Mouse (Mus musculus): ENCODE measurements at regions not wholly inside any gene's neighbourhood (a gene's known extent, or its start where the extent isn't known, plus 50 kb on each side); places are given as distances from the start of the nearest gene placed in this dataset.

- H3K4me2 ChIP-seq = no peak overlapping the region
- H3K4me3 ChIP-seq = no peak overlapping the region
- 86% methylated on average over 4 of the region's 4 CpGs for WGBS
- H3K4me1 ChIP-seq = no peaks in the 10 kb centered on the region
- ATAC-seq (replicated peaks) = no peak
- H3K9ac ChIP-seq = no peak overlapping the region
- no peaks in the 10 kb centered on the region for H3K36me3 ChIP-seq (replicated peaks)
- no peaks in the 10 kb centered on the region for H3K9me3 ChIP-seq
- H3K27me3 ChIP-seq (replicated peaks) = no peaks in the 10 kb centered on the region
- no peak overlapping the region for H3K27ac ChIP-seq
Measured at GRCm38 (mm10) chr11:90088473-90088872, 58.3 kb downstream of the Tmem100 start.

GRCm38 (mm10) chr11:90094052-90094451 is 63.9 kb downstream of the Tmem100 start:
- Histone ChIP-seq H3K9ac (no peak overlapping the region), H3K4me3 (no peak overlapping the region), H3K4me1 (no peaks in the 10 kb centered on the region), H3K9me3 (no peaks in the 10 kb centered on the region), H3K4me2 (no peak overlapping the region), H3K27me3 (replicated peaks) (no peaks in the 10 kb centered on the region), H3K27ac (no peak overlapping the region), H3K36me3 (replicated peaks) (no peaks in the 10 kb centered on the region)
- no peak for ATAC-seq (replicated peaks)
- WGBS = 85% methylated on average over 7 of the region's 7 CpGs

GRCm38 (mm10) chr11:90094700-90095355 is 64.7 kb downstream of the Tmem100 start:
- WGBS = 84% methylated on average over 7 of the region's 7 CpGs
- no peak overlapping the region for H3K27ac ChIP-seq
- no peaks in the 10 kb centered on the region for H3K9me3 ChIP-seq
- H3K27me3 ChIP-seq (replicated peaks) = no peaks in the 10 kb centered on the region
- H3K4me3 ChIP-seq = no peak overlapping the region
- ATAC-seq (replicated peaks) = no peak
- H3K4me2 ChIP-seq = no peak overlapping the region
- H3K36me3 ChIP-seq (replicated peaks) = no peaks in the 10 kb centered on the region
- no peak overlapping the region for H3K9ac ChIP-seq
- H3K4me1 ChIP-seq = no peaks in the 10 kb centered on the region

- no peak overlapping the region for H3K9ac ChIP-seq
- ATAC-seq (replicated peaks) = no peak
- no peak overlapping the region for H3K27ac ChIP-seq
- no peaks in the 10 kb centered on the region for H3K4me1 ChIP-seq
- no peak overlapping the region for H3K4me3 ChIP-seq
- no peaks in the 10 kb centered on the region for H3K9me3 ChIP-seq
- H3K27me3 ChIP-seq (replicated peaks) = no peaks in the 10 kb centered on the region
- H3K36me3 ChIP-seq (replicated peaks) = no peaks in the 10 kb centered on the region
- 82% methylated on average over 7 of the region's 7 CpGs for WGBS
- H3K4me2 ChIP-seq = no peak overlapping the region
Measured at GRCm38 (mm10) chr11:90098471-90098870, 68.3 kb downstream of the Tmem100 start.

- WGBS = 64% methylated on average over 1 of the region's 1 CpGs
- no peak overlapping the region for H3K4me2 ChIP-seq
- no peaks in the 10 kb centered on the region for H3K4me1 ChIP-seq
- H3K27me3 ChIP-seq (replicated peaks) = no peaks in the 10 kb centered on the region
- no peak overlapping the region for H3K4me3 ChIP-seq
- no peak for ATAC-seq (replicated peaks)
- H3K36me3 ChIP-seq (replicated peaks) = no peaks in the 10 kb centered on the region
- H3K9me3 ChIP-seq = no peaks in the 10 kb centered on the region
- H3K9ac ChIP-seq = no peak overlapping the region
- H3K27ac ChIP-seq = no peak overlapping the region
Measured at GRCm38 (mm10) chr11:90099178-90099577, 69.0 kb downstream of the Tmem100 start.

- H3K4me3 ChIP-seq = no peak overlapping the region
- no peak overlapping the region for H3K9ac ChIP-seq
- no peak overlapping the region for H3K27ac ChIP-seq
- H3K36me3 ChIP-seq (replicated peaks) = no peaks in the 10 kb centered on the region
- no peak overlapping the region for H3K4me2 ChIP-seq
- H3K27me3 ChIP-seq (replicated peaks) = no peaks in the 10 kb centered on the region
- H3K4me1 ChIP-seq = no peaks in the 10 kb centered on the region
- H3K9me3 ChIP-seq = no peaks in the 10 kb centered on the region
- WGBS = 81% methylated on average over 2 of the region's 2 CpGs
- ATAC-seq (replicated peaks) = no peak
Measured at GRCm38 (mm10) chr11:90100161-90100560, 70.0 kb downstream of the Tmem100 start.

- Histone ChIP-seq H3K4me1 (no peaks in the 10 kb centered on the region), H3K4me2 (no peak overlapping the region), H3K4me3 (no peak overlapping the region), H3K27me3 (replicated peaks) (no peaks in the 10 kb centered on the region), H3K27ac (no peak overlapping the region), H3K36me3 (replicated peaks) (no peaks in the 10 kb centered on the region), H3K9me3 (no peaks in the 10 kb centered on the region), H3K9ac (no peak overlapping the region)
- ATAC-seq (replicated peaks) = no peak
- WGBS = 84% methylated on average over 8 of the region's 8 CpGs
Measured at GRCm38 (mm10) chr11:90101284-90101683, 71.1 kb downstream of the Tmem100 start.

GRCm38 (mm10) chr11:90106063-90106798 is 76.1 kb downstream of the Tmem100 start:
- H3K36me3 ChIP-seq (replicated peaks) = no peaks in the 10 kb centered on the region
- H3K27me3 ChIP-seq (replicated peaks) = no peaks in the 10 kb centered on the region
- no peak overlapping the region for H3K4me3 ChIP-seq
- no peaks in the 10 kb centered on the region for H3K9me3 ChIP-seq
- no peak overlapping the region for H3K9ac ChIP-seq
- no peaks in the 10 kb centered on the region for H3K4me1 ChIP-seq
- 79% methylated on average over 12 of the region's 12 CpGs for WGBS
- ATAC-seq (replicated peaks) = no peak
- H3K27ac ChIP-seq = no peak overlapping the region
- H3K4me2 ChIP-seq = no peak overlapping the region

GRCm38 (mm10) chr11:90109681-90110111 is 77.8 kb upstream of the Gm45716 start:
- Histone ChIP-seq H3K9me3 (no peaks in the 10 kb centered on the region), H3K27ac (no peak overlapping the region), H3K36me3 (replicated peaks) (no peaks in the 10 kb centered on the region), H3K4me1 (no peaks in the 10 kb centered on the region), H3K27me3 (replicated peaks) (no peaks in the 10 kb centered on the region), H3K9ac (no peak overlapping the region), H3K4me2 (no peak overlapping the region), H3K4me3 (no peak overlapping the region)
- no peak for ATAC-seq (replicated peaks)
- 5% methylated on average over 2 of the region's 2 CpGs for WGBS

- no peaks in the 10 kb centered on the region for H3K9me3 ChIP-seq
- no peak for ATAC-seq (replicated peaks)
Measured at GRCm38 (mm10) chr11:90110170-90110569, 77.3 kb upstream of the Gm45716 start.

GRCm38 (mm10) chr11:90112174-90112573 is 75.3 kb upstream of the Gm45716 start:
- Histone ChIP-seq H3K4me2 (no peak overlapping the region), H3K27ac (no peak overlapping the region), H3K4me1 (peaks cover 3% of the 10 kb centered on the region), H3K9me3 (no peaks in the 10 kb centered on the region), H3K9ac (no peak overlapping the region), H3K36me3 (replicated peaks) (no peaks in the 10 kb centered on the region), H3K4me3 (no peak overlapping the region), H3K27me3 (replicated peaks) (peaks cover under 1% of the 10 kb centered on the region; the same call in 1 of the 2 replicates)
- no peak for ATAC-seq (replicated peaks)
- WGBS = 71% methylated on average over 7 of the region's 7 CpGs

More at GRCm38 (mm10) chr11:90110170-90110569, 77.3 kb upstream of the Gm45716 start:
- H3K4me3 ChIP-seq = no peak overlapping the region
- 54% methylated on average over 3 of the region's 3 CpGs for WGBS
- no peak overlapping the region for H3K4me2 ChIP-seq
- no peaks in the 10 kb centered on the region for H3K4me1 ChIP-seq
- H3K36me3 ChIP-seq (replicated peaks) = no peaks in the 10 kb centered on the region
- no peak overlapping the region for H3K27ac ChIP-seq
- H3K9ac ChIP-seq = no peak overlapping the region
- H3K27me3 ChIP-seq (replicated peaks) = no peaks in the 10 kb centered on the region

GRCm38 (mm10) chr11:90116676-90117663 is 70.5 kb upstream of the Gm45716 start:
- Histone ChIP-seq H3K4me1 (peaks cover 5% of the 10 kb centered on the region), H3K4me2 (no peak overlapping the region), H3K36me3 (replicated peaks) (no peaks in the 10 kb centered on the region), H3K4me3 (no peak overlapping the region), H3K9ac (no peak overlapping the region), H3K27me3 (replicated peaks) (peaks cover 3% of the 10 kb centered on the region; the same call in 1 of the 2 replicates), H3K9me3 (no peaks in the 10 kb centered on the region), H3K27ac (no peak overlapping the region)
- 34% methylated on average over 20 of the region's 20 CpGs for WGBS
- ATAC-seq (replicated peaks) = no peak

Data from midbrain, embryonic 15.5 days (tissue).